Mouse (Mus musculus): Measurements from ENCODE around the gene Cyp4b1.
"Not testable (repeated sequence)": the region's sequence is repeated elsewhere in the genome, so short reads cannot be mapped to it uniquely, and the experiment has no call there.

Gene Cyp4b1

GRCm38 (mm10) chr4:115647580-115647979 is at the start of gene Cyp4b1:
TSS of gene Cyp4b1 (minus strand) at chr4:115647723.
- in situ Hi-C loops (cut with MboI, MseI): no loop called here

GRCm38 (mm10) chr4:115686299-115686698 is 38.8 kb upstream of the Cyp4b1 start:
- in situ Hi-C loops (cut with MboI, MseI): no loop called here

GRCm38 (mm10) chr4:115659190-115659589 is 11.7 kb upstream of the Cyp4b1 start:
- in situ Hi-C loops (cut with MboI, MseI): no loop called here

- in situ Hi-C loops (cut with MboI, MseI): no loop called here
Measured at GRCm38 (mm10) chr4:115657867-115658249, 10.3 kb upstream of the Cyp4b1 start.

GRCm38 (mm10) chr4:115657104-115657866 is 9.8 kb upstream of the Cyp4b1 start:
- in situ Hi-C loops (cut with MboI, MseI): no loop called here

GRCm38 (mm10) chr4:115656535-115656922 is 9.0 kb upstream of the Cyp4b1 start:
- in situ Hi-C loops (cut with MboI, MseI): not testable (repeated sequence)

GRCm38 (mm10) chr4:115655841-115656534 is 8.5 kb upstream of the Cyp4b1 start:
- in situ Hi-C loops (cut with MboI, MseI): not testable (repeated sequence)

GRCm38 (mm10) chr4:115650866-115651265 is 3.3 kb upstream of the Cyp4b1 start:
- in situ Hi-C loops (cut with MboI, MseI): no loop called here

GRCm38 (mm10) chr4:115649344-115649743 is 1.8 kb upstream of the Cyp4b1 start:
- in situ Hi-C loops (cut with MboI, MseI): no loop called here

GRCm38 (mm10) chr4:115648752-115649151 is 1.2 kb upstream of the Cyp4b1 start:
- in situ Hi-C loops (cut with MboI, MseI): no loop called here

GRCm38 (mm10) chr4:115645371-115645770 is 2.2 kb downstream of the Cyp4b1 start:
- in situ Hi-C loops (cut with MboI, MseI): no loop called here

GRCm38 (mm10) chr4:115642967-115643754 is 4.4 kb downstream of the Cyp4b1 start:
- in situ Hi-C loops (cut with MboI, MseI): no loop called here

GRCm38 (mm10) chr4:115625560-115625959 is 22.0 kb downstream of the Cyp4b1 start:
- in situ Hi-C loops (cut with MboI, MseI): not testable (repeated sequence)

- in situ Hi-C loops (cut with MboI, MseI): no loop called here
Measured at GRCm38 (mm10) chr4:115614005-115614404, 33.5 kb downstream of the Cyp4b1 start.

GRCm38 (mm10) chr4:115600611-115601010 is 46.9 kb downstream of the Cyp4b1 start, which contains the start of gene Cyp4a32:
TSS of gene Cyp4a32 (plus strand) at chr4:115600969.
- in situ Hi-C loops (cut with MboI, MseI): loop anchor here (5.0 kb wide), 1 partner anchor 83 kb away; the partner anchor contains the start of gene Cyp4a10

GRCm38 (mm10) chr4:115596824-115597336 is 50.6 kb downstream of the Cyp4b1 start:
- in situ Hi-C loops (cut with MboI, MseI): no loop called here

- in situ Hi-C loops (cut with MboI, MseI): no loop called here
Measured at GRCm38 (mm10) chr4:115596357-115596756, 51.2 kb downstream of the Cyp4b1 start.

- in situ Hi-C loops (cut with MboI, MseI): no loop called here
Measured at GRCm38 (mm10) chr4:115583036-115583435, 64.5 kb downstream of the Cyp4b1 start.

- in situ Hi-C loops (cut with MboI, MseI): no loop called here
Measured at GRCm38 (mm10) chr4:115575776-115576175, 71.7 kb downstream of the Cyp4b1 start.

- in situ Hi-C loops (cut with MboI, MseI): no loop called here
Measured at GRCm38 (mm10) chr4:115575255-115575654, 72.3 kb downstream of the Cyp4b1 start.

Data from T-helper 1 cell (primary cell).